Mouse (Mus musculus) heart, embryonic 14.5 days (tissue): ENCODE data around the gene Eif4e1b. TPM values are rescaled to one million over a fixed set of nuclear protein-coding genes. Genes with fewer than 3 reads are reported as not detected.
A peak's percentile ranks its signal among the peaks of the same experiment; 100 is the strongest.

Experiments used
- ATAC-seq: fragments of 200-750 bp; cut with Nextera tagmentation; 2 replicates; pipeline ENCODE4 v1.8.0; 2017; ENCODE audit warnings: low read depth, moderate TSS enrichment; ENCODE audit not compliant: insufficient number of reproducible peaks, insufficient read depth, low FRiP score
- H3K27ac ChIP-seq, 2 experiments: fragments of 200-500 bp in 1 of 2; fragments of 300-500 bp in 1 of 2; sonication (generic) in 1 of 2; replicated peaks in 1 of 2; 2 replicates each; pipeline ENCODE4 v1.5.1; 2012 to 2014; ENCODE audit warnings: low read depth in 2 of 2, low read length in 2 of 2, control low read depth in 1 of 2, mild to moderate bottlenecking in 1 of 2, mixed read lengths in 1 of 2; ENCODE audit not compliant: control insufficient read depth in 1 of 2, insufficient read depth in 1 of 2
- H3K27me3 ChIP-seq: fragments of 300-500 bp; sonication (generic); 2 replicates; pipeline ENCODE4 v1.6.1; 2014; ENCODE audit warnings: mild to moderate bottlenecking, low read length, control low read depth; ENCODE audit not compliant: control insufficient read depth, insufficient read depth
- H3K36me3 ChIP-seq: fragments of 300-500 bp; sonication (generic); 2 replicates; pipeline ENCODE4 v1.6.1; 2014; ENCODE audit warnings: mild to moderate bottlenecking, control low read depth, low read length, mixed read lengths; ENCODE audit not compliant: control insufficient read depth, insufficient read depth
- H3K4me1 ChIP-seq, 2 experiments: fragments of 200-500 bp in 1 of 2; fragments of 300-500 bp in 1 of 2; sonication (generic) in 1 of 2; 2 replicates each; pipeline ENCODE4 v1.6.1; 2012 to 2014; ENCODE audit warnings: low read length in 2 of 2, control low read depth in 1 of 2, mixed read lengths in 1 of 2; ENCODE audit not compliant: control insufficient read depth in 2 of 2, insufficient read depth in 2 of 2
- H3K4me2 ChIP-seq: fragments of 300-500 bp; sonication (generic); 2 replicates; pipeline ENCODE4 v1.6.1; 2014; ENCODE audit warnings: mild to moderate bottlenecking, low read length
- H3K4me3 ChIP-seq, 2 experiments: fragments of 200-500 bp in 1 of 2; fragments of 300-500 bp in 1 of 2; sonication (generic) in 1 of 2; 2 replicates each; pipeline ENCODE4 v1.5.1; 2012 to 2014; ENCODE audit warnings: low read length in 2 of 2, mild to moderate bottlenecking in 2 of 2, control low read depth in 1 of 2, low read depth in 1 of 2, moderate library complexity in 1 of 2; ENCODE audit not compliant: control insufficient read depth in 1 of 2, insufficient read depth in 1 of 2
- H3K9ac ChIP-seq: fragments of 300-500 bp; sonication (generic); 2 replicates; pipeline ENCODE4 v1.6.1; 2014; ENCODE audit warnings: mild to moderate bottlenecking, low read length
- H3K9me3 ChIP-seq: fragments of 300-500 bp; sonication (generic); 2 replicates; pipeline ENCODE4 v1.6.1; 2016; ENCODE audit warnings: low read length, control low read depth; ENCODE audit not compliant: control insufficient read depth
- WGBS: fragments of 180-500 bp; shearing (Covaris S2); extraction: QIAGEN DNeasy Blood & Tissue Kit; methylation state at CpG from one replicate; pipeline ENCODE4 v1.1.7; 2014; 5-methylcytosine and 5-hydroxymethylcytosine counted together
- polyA plus RNA-seq: library from polyadenylated mRNA; unstranded; fragments of >200 nt; fragmentation: Nextera tagmentation; extraction: Ambion mirVana; gene quantifications from 2 replicates; pipeline ENCODE4 v1.2.1, GENCODE M21; 2014

Eif4e1b gene
- polyA plus RNA-seq, 1 experiment from 2014 or later = not detected

DNA sequence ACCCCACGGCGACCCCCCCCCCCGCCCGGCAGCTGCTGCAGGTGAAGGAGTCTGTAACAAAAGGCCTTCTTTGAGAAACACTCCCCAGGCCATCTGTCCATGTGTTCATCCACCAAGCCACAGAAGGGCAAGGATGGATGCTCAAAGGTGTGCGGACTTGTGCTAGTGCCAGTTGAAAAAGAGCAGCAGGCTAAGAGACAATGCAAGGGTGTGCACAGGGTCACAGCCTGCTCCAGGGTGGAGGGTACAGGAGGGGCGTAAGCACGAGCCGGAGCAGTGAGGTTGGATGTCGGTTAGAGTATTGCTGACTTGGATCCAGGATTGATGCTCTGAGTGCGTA, 35.1 kb upstream of the Eif4e1b start:
- peaks cover 78% of the 10 kb centered on the region for H3K27me3 ChIP-seq
- no peak overlapping the region for H3K4me3 ChIP-seq
- no peak for ATAC-seq
- WGBS = 54% methylated on average over 10 of the region's 10 CpGs
- H3K4me2 ChIP-seq = no peak overlapping the region
- no peak overlapping the region for H3K27ac ChIP-seq
- H3K9ac ChIP-seq = no peak overlapping the region
- no peaks in the 10 kb centered on the region for H3K36me3 ChIP-seq
- H3K4me1 ChIP-seq = peaks cover 0 to 11% of the 10 kb centered on the region in 2 experiments; a peak in 2 of 4 replicates
- no peaks in the 10 kb centered on the region for H3K9me3 ChIP-seq

- peak overlapping the region; percentile 51 for H3K4me3 ChIP-seq
- no peak overlapping the region for H3K9ac ChIP-seq
- H3K4me2 ChIP-seq = peak overlapping the region; percentile 90
- 3% methylated on average over 50 of the region's 100 CpGs for WGBS
- H3K4me1 ChIP-seq = peaks cover 0 to 11% of the 10 kb centered on the region in 2 experiments; a peak in 2 of 4 replicates
- ATAC-seq = peak; percentile 35
- no peak overlapping the region for H3K27ac ChIP-seq
- H3K36me3 ChIP-seq = no peaks in the 10 kb centered on the region
- H3K9me3 ChIP-seq = no peaks in the 10 kb centered on the region
- peaks cover 75% of the 10 kb centered on the region for H3K27me3 ChIP-seq
These were observed 34.5 kb upstream of the Eif4e1b start for GRCm38 (mm10) chr13:54749061-54749863.

- 3% methylated on average over 23 of the region's 29 CpGs for WGBS
- Histone ChIP-seq H3K4me3 (peak within 1 kb of the TSS; percentile 51), H3K9ac (no peak within 1 kb of the TSS), H3K36me3 (no peaks in the 10 kb centered on the region), H3K4me1 (peaks cover 0 to 11% of the 10 kb centered on the region in 2 experiments; a peak in 2 of 4 replicates), H3K9me3 (no peaks in the 10 kb centered on the region), H3K4me2 (peak within 1 kb of the TSS; percentile 90), H3K27ac (no peak within 1 kb of the TSS), H3K27me3 (peaks cover 73% of the 10 kb centered on the region)
- no peak for ATAC-seq
These were observed 33.9 kb upstream of the Eif4e1b start, which contains the start of gene Gprin1 for GRCm38 (mm10) chr13:54749864-54750411. Gene Gprin1 (minus strand): TSS chr13:54749874.

- no peaks in the 10 kb centered on the region for H3K9me3 ChIP-seq
- H3K4me1 ChIP-seq = peaks cover 0 to 11% of the 10 kb centered on the region in 2 experiments; a peak in 2 of 4 replicates
- peaks cover 72% of the 10 kb centered on the region for H3K27me3 ChIP-seq
- H3K9ac ChIP-seq = no peak overlapping the region
- no peak overlapping the region for H3K4me2 ChIP-seq
- no peak overlapping the region for H3K4me3 ChIP-seq
- under 1% methylated on average over 8 of the region's 8 CpGs for WGBS
- H3K36me3 ChIP-seq = no peaks in the 10 kb centered on the region
- ATAC-seq = no peak
- no peak overlapping the region for H3K27ac ChIP-seq
These were observed 33.1 kb upstream of the Eif4e1b start for GRCm38 (mm10) chr13:54750699-54751098.

DNA sequence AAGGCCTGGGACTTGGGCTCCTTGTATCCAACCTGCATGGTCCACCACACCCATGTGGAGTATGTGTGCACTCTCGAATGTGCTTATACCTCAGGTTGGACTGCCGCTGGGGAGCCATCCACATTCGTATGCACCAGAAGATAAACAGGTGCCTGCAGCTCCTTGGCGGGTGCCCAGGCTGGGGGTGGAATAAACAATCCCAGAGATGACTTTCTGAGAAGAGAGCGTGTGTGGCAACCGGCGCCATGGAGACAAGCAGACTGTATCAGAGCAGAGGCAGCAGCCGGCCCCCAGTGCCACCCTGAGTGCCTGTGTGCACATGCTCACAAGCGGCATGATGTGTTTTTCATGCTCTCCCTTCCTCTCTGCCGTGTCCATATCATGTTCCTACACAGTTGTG, 31.1 kb upstream of the Eif4e1b start:
- Histone ChIP-seq H3K27me3 (peaks cover 69% of the 10 kb centered on the region), H3K27ac (no peak overlapping the region), H3K36me3 (no peaks in the 10 kb centered on the region), H3K4me2 (no peak overlapping the region), H3K4me3 (no peak overlapping the region), H3K4me1 (peaks cover under 1 to 11% of the 10 kb centered on the region in 2 experiments; a peak in 2 of 4 replicates), H3K9ac (no peak overlapping the region), H3K9me3 (no peaks in the 10 kb centered on the region)
- 61% methylated on average over 10 of the region's 10 CpGs for WGBS
- ATAC-seq = no peak

DNA sequence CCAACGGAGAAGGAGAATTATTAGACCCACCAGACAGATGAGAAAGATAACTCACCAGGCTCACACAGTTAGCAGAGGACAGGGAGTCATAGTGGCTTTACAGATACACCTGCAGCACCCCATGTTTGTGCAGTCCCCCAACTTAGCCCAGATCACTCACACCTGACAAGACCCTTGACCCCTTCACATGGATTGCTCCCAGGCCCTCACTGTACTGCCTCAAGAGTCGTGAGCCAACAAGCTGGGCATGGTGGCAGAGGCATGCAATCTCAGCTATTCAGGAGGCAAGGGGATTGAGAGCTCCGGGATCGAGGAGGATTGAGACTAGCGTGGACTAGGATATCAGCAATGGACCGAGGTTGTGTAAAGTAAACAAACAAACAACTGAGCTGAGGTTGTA, 30.1 kb upstream of the Eif4e1b start:
- Histone ChIP-seq H3K27ac (no peak overlapping the region), H3K36me3 (no peaks in the 10 kb centered on the region), H3K9me3 (no peaks in the 10 kb centered on the region), H3K4me2 (no peak overlapping the region), H3K4me1 (peaks cover 5 to 14% of the 10 kb centered on the region in 2 experiments; a peak in 3 of 4 replicates), H3K4me3 (no peak overlapping the region), H3K27me3 (peaks cover 64% of the 10 kb centered on the region), H3K9ac (no peak overlapping the region)
- 49% methylated on average over 6 of the region's 6 CpGs for WGBS
- no peak for ATAC-seq

GRCm38 (mm10) chr13:54754169-54755080, 29.4 kb upstream of the Eif4e1b start:
- peaks cover 5 to 12% of the 10 kb centered on the region in 2 experiments; a peak in 3 of 4 replicates for H3K4me1 ChIP-seq
- ATAC-seq = no peak
- no peak overlapping the region for H3K9ac ChIP-seq
- no peaks in the 10 kb centered on the region for H3K9me3 ChIP-seq
- peaks cover 64% of the 10 kb centered on the region for H3K27me3 ChIP-seq
- H3K4me3 ChIP-seq = no peak overlapping the region
- no peak overlapping the region for H3K27ac ChIP-seq
- no peak overlapping the region for H3K4me2 ChIP-seq
- 26% methylated on average over 12 of the region's 12 CpGs for WGBS
- no peaks in the 10 kb centered on the region for H3K36me3 ChIP-seq
